Mouse (Mus musculus): Measurements from ENCODE around the gene Chchd6. TPM values are rescaled to one million over a fixed set of nuclear protein-coding genes. Genes with fewer than 3 reads are reported as not detected.

The Chchd6 gene
- polyA plus RNA-seq, 1 experiment from 2014 or later = 63.0 TPM

DNA sequence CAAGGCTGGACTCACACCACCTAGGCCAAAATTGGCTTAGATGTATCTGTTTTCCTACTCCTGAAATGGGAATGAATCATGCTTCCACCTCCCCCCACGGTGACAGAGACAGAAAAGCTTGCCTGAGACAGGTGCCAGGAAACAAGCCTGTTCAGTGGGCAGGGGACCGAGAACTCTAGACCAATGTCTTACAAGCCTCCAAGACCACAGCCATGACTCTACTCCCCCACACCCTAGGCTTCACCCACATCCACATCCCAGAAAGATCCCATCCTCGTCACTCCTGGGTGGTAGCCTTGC is 250.0 kb downstream of the Chchd6 start:
- no peak for ATAC-seq (replicated peaks; ENCODE audit: insufficient number of reproducible peaks, low FRiP score, low TSS enrichment, low read depth)

DNA sequence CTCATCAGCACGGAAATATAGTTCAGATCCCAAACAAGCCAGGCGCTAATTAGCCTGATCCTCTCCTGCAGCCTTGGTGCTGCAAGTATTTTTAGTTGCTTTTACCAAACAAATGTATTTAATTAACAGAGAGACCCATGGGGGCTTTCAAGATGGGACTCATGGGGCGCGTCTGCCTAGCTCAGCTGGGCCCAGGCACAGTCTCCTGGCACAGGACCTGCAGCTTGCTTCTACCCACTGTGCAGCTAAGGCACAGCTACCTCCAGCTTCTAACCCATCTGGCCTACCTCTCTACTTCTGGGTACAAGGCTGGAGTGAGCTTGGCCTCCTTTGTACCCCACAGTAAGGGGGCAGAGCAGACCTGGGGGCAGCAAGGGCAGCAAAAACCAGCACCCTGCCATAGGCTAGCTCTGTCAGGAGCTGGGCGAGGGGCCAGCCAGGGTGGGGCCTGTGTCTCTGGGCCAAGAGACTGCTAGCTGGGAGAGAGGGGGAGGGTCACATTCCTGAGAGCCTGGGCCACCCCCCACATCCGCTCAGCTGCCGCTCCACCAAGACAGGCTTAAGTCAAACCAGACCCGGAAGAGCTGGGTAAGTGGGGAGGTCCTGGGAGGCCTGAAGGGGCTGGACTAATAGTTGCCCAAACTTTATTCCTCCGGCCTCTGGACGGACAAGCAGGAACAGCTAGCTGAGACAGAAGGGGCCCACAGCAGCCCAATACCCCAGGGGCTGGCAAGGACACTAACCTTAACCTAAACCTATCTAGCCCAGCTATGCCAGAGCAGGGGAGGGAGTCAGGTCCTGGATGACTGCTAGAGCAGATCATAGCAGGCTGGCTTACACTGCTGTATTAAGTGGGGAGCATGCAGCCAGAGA is 250.6 kb downstream of the Chchd6 start:
- Histone ChIP-seq H3K4me2 (ENCODE audit: low read depth, low read length) (no peak overlapping the region), H3K4me3 (ENCODE audit: low read depth, low read length) (no peak overlapping the region), H3K27ac (replicated peaks; ENCODE audit: low read depth, low read length) (peak overlapping the region; percentile 43), H3K36me3 (replicated peaks; ENCODE audit: control insufficient read depth, insufficient read depth, low read depth, low read length) (peaks cover 10% of the 10 kb centered on the region), H3K9ac (replicated peaks; ENCODE audit: low read length) (peak overlapping the region; percentile 25), H3K9me3 (replicated peaks; ENCODE audit: control insufficient read depth, low read length) (no peaks in the 10 kb centered on the region), H3K27me3 (ENCODE audit: control insufficient read depth, insufficient read depth, low read length) (no peaks in the 10 kb centered on the region), H3K4me1 (ENCODE audit: control insufficient read depth, insufficient read depth, low read length) (peaks cover 11% of the 10 kb centered on the region)
- DNase-seq (ENCODE audit: low spot score) = peak; percentile 87
- 18% methylated on average over 10 of the region's 10 CpGs for WGBS
- peak; percentile 83 for ATAC-seq (replicated peaks; ENCODE audit: insufficient number of reproducible peaks, low FRiP score, low TSS enrichment, low read depth)

More for the DNA sequence above, 250.0 kb downstream of the Chchd6 start:
- peaks cover 10% of the 10 kb centered on the region for H3K36me3 ChIP-seq (replicated peaks; ENCODE audit: control insufficient read depth, insufficient read depth, low read depth, low read length)
- H3K4me2 ChIP-seq (ENCODE audit: low read depth, low read length) = no peak overlapping the region
- H3K9me3 ChIP-seq (replicated peaks; ENCODE audit: control insufficient read depth, low read length) = no peaks in the 10 kb centered on the region
- H3K4me1 ChIP-seq (ENCODE audit: control insufficient read depth, insufficient read depth, low read length) = peaks cover 11% of the 10 kb centered on the region
- 64% methylated on average over 3 of the region's 3 CpGs for WGBS
- peak overlapping the region; percentile 43 for H3K27ac ChIP-seq (replicated peaks; ENCODE audit: low read depth, low read length)
- no peaks in the 10 kb centered on the region for H3K27me3 ChIP-seq (ENCODE audit: control insufficient read depth, insufficient read depth, low read length)
- H3K9ac ChIP-seq (replicated peaks; ENCODE audit: low read length) = peak overlapping the region; percentile 25; the same call in 1 of the 2 replicates
- DNase-seq (ENCODE audit: low spot score) = no peak
- no peak overlapping the region for H3K4me3 ChIP-seq (ENCODE audit: low read depth, low read length)

DNA sequence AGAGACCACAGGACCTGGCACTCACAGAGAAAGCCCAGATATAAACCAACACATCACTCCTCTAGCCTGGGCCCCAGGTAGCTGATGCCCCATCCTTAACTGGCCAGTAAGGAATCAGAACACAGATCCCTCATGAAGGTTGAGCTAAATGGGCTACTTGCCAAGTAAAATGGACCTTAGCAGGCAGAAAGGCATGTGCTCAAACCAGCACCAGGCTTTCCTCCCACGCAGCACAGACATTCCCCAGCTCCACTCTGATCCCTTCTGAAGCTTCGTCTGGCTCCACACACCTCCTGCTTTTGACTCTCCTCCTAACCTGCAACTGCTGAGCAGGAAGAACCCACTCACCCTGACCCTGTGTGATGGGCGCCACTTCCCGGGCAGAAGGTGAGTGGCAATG is 253.5 kb downstream of the Chchd6 start:
- DNase-seq (ENCODE audit: low spot score) = no peak
- Histone ChIP-seq H3K36me3 (replicated peaks; ENCODE audit: control insufficient read depth, insufficient read depth, low read depth, low read length) (peaks cover 15% of the 10 kb centered on the region), H3K9me3 (replicated peaks; ENCODE audit: control insufficient read depth, low read length) (no peaks in the 10 kb centered on the region), H3K27ac (replicated peaks; ENCODE audit: low read depth, low read length) (no peak overlapping the region), H3K9ac (replicated peaks; ENCODE audit: low read length) (no peak overlapping the region), H3K4me3 (ENCODE audit: low read depth, low read length) (no peak overlapping the region), H3K27me3 (ENCODE audit: control insufficient read depth, insufficient read depth, low read length) (no peaks in the 10 kb centered on the region), H3K4me2 (ENCODE audit: low read depth, low read length) (no peak overlapping the region), H3K4me1 (ENCODE audit: control insufficient read depth, insufficient read depth, low read length) (peaks cover 11% of the 10 kb centered on the region)
- WGBS = 95% methylated on average over 4 of the region's 4 CpGs
- ATAC-seq (replicated peaks; ENCODE audit: insufficient number of reproducible peaks, low FRiP score, low TSS enrichment, low read depth) = no peak

DNA sequence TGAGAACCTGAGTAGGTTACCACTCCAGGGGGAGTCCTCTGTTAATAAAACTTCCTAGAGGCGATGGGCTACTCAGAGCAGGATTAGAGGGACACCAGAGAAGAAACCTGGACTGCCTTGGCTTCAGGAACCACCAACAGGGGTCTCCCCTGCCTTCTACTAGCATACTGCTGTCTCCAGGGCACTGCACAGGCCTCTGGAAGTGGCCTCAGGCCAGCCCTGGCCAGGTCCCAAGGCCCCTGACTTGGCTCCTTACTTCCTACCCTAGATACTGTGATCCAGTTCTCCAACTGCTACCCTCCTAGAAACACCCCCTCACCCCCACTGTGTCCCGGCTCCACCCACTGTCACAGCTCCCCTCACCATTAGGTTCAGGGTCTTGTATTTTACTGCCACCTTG is 256.0 kb downstream of the Chchd6 start:
- H3K4me1 ChIP-seq (ENCODE audit: control insufficient read depth, insufficient read depth, low read length) = no peaks in the 10 kb centered on the region; the same call in none of the 2 replicates
- peaks cover 17% of the 10 kb centered on the region for H3K36me3 ChIP-seq (replicated peaks; ENCODE audit: control insufficient read depth, insufficient read depth, low read depth, low read length)
- ATAC-seq (replicated peaks; ENCODE audit: insufficient number of reproducible peaks, low FRiP score, low TSS enrichment, low read depth) (no peak), DNase-seq (ENCODE audit: low spot score) (no peak)
- no peak overlapping the region for H3K4me2 ChIP-seq (ENCODE audit: low read depth, low read length)
- no peak overlapping the region for H3K9ac ChIP-seq (replicated peaks; ENCODE audit: low read length)
- H3K4me3 ChIP-seq (ENCODE audit: low read depth, low read length) = no peak overlapping the region
- H3K27ac ChIP-seq (replicated peaks; ENCODE audit: low read depth, low read length) = no peak overlapping the region
- no peaks in the 10 kb centered on the region for H3K27me3 ChIP-seq (ENCODE audit: control insufficient read depth, insufficient read depth, low read length)
- WGBS = 94% methylated on average over 2 of the region's 2 CpGs
- no peaks in the 10 kb centered on the region for H3K9me3 ChIP-seq (replicated peaks; ENCODE audit: control insufficient read depth, low read length)

DNA sequence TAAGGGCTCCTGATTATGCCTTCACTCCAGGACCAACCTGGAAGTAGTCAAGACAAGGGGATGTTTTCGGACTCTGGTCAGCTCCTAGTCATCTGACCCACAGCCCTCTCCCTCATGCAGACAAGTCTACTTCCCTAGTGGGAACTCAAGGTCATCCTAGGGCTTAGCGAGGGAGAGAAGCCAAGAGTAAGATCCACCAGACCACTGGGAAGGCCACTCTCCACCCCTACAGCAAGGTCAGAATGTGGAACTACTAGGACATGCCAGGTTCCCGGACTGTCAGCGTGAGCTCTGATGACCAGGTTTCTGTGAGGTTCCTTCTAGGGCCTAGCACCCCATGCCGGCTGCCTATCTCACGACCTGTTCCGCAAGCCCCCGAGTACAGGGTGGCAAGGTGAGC is 256.7 kb downstream of the Chchd6 start:
- H3K27me3 ChIP-seq (ENCODE audit: control insufficient read depth, insufficient read depth, low read length) = no peaks in the 10 kb centered on the region
- peaks cover 17% of the 10 kb centered on the region for H3K36me3 ChIP-seq (replicated peaks; ENCODE audit: control insufficient read depth, insufficient read depth, low read depth, low read length)

DNA sequence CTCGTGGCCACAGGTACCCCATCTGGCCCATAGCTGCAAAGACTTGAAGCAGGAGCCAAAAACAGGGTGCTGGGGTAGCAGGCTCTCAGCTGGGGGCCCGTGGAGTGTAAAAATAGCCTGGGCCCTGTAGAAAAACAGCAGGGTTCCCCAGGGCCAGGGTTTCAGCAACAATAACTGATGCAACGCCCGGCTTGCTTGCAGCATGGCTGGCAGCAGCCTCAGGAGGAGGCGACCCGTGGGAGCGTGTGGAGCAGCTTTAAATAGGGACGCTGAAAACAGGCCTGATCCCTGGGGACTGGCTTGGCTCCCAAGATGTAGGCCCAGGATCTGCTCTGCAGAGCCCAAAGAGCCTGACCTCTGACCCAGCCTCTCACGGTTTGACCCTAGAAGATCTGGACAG is 257.9 kb downstream of the Chchd6 start:
- Histone ChIP-seq H3K4me1 (ENCODE audit: control insufficient read depth, insufficient read depth, low read length) (no peaks in the 10 kb centered on the region), H3K27me3 (ENCODE audit: control insufficient read depth, insufficient read depth, low read length) (no peaks in the 10 kb centered on the region), H3K4me2 (ENCODE audit: low read depth, low read length) (no peak overlapping the region), H3K9ac (replicated peaks; ENCODE audit: low read length) (no peak overlapping the region), H3K4me3 (ENCODE audit: low read depth, low read length) (no peak overlapping the region), H3K9me3 (replicated peaks; ENCODE audit: control insufficient read depth, low read length) (no peaks in the 10 kb centered on the region), H3K27ac (replicated peaks; ENCODE audit: low read depth, low read length) (no peak overlapping the region), H3K36me3 (replicated peaks; ENCODE audit: control insufficient read depth, insufficient read depth, low read depth, low read length) (peaks cover 16% of the 10 kb centered on the region)
- ATAC-seq (replicated peaks; ENCODE audit: insufficient number of reproducible peaks, low FRiP score, low TSS enrichment, low read depth) (no peak), DNase-seq (ENCODE audit: low spot score) (no peak)
- 93% methylated on average over 9 of the region's 9 CpGs for WGBS

More for the DNA sequence above, 256.7 kb downstream of the Chchd6 start:
- H3K4me3 ChIP-seq (ENCODE audit: low read depth, low read length) = no peak overlapping the region
- H3K4me1 ChIP-seq (ENCODE audit: control insufficient read depth, insufficient read depth, low read length) = no peaks in the 10 kb centered on the region
- no peak for ATAC-seq (replicated peaks; ENCODE audit: insufficient number of reproducible peaks, low FRiP score, low TSS enrichment, low read depth)
- H3K4me2 ChIP-seq (ENCODE audit: low read depth, low read length) = no peak overlapping the region
- no peaks in the 10 kb centered on the region for H3K9me3 ChIP-seq (replicated peaks; ENCODE audit: control insufficient read depth, low read length)
- whole genome bisulfite sequencing = 96% methylated on average over 8 of the region's 8 CpGs
- H3K9ac ChIP-seq (replicated peaks; ENCODE audit: low read length) = no peak overlapping the region
- no peak for DNase-seq (ENCODE audit: low spot score)
- no peak overlapping the region for H3K27ac ChIP-seq (replicated peaks; ENCODE audit: low read depth, low read length)

DNA sequence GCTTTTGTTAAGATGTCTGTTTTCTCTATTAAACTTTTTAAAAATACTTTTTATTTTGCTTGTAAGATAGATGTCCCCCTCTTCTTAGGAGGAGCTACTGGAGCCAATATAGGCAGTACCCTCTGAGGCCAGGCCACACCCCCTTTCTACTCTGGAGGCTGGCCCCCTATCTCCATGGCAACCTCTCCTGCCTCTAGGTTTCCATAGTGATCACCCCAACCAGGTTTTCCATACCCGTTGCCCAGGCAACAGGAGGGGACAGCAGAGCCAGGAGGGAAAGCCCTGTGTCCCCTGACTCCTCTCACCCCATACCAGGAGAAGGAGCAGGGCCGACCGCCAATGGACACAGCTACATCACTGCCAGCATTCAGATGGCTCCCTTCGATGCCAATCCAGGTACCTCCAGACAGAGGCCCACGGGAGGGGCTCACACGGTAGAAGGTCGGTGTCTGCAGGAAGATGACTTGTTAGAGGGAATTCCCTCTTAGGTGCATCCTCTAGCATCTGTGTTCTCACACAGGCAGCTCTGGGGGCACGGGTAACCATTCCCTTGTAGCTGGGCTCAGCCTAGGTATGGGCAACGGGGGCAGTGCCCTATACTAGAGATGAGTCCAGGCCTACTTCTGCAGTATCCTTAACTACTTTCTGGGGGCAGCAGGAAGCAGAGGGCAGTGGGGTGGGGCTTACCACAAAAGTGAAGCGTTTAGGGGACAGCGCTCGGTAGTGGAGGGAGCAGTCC is 261.3 kb downstream of the Chchd6 start:
- H3K4me1 ChIP-seq (ENCODE audit: control insufficient read depth, insufficient read depth, low read length) = no peaks in the 10 kb centered on the region
- ATAC-seq (replicated peaks; ENCODE audit: insufficient number of reproducible peaks, low FRiP score, low TSS enrichment, low read depth) (peak; percentile 71), DNase-seq (ENCODE audit: low spot score) (peak; percentile 67)
- no peaks in the 10 kb centered on the region for H3K9me3 ChIP-seq (replicated peaks; ENCODE audit: control insufficient read depth, low read length)
- H3K36me3 ChIP-seq (replicated peaks; ENCODE audit: control insufficient read depth, insufficient read depth, low read depth, low read length) = peaks cover 22% of the 10 kb centered on the region
- H3K27ac ChIP-seq (replicated peaks; ENCODE audit: low read depth, low read length) = no peak overlapping the region
- H3K4me3 ChIP-seq (ENCODE audit: low read depth, low read length) = no peak overlapping the region
- H3K9ac ChIP-seq (replicated peaks; ENCODE audit: low read length) = no peak overlapping the region
- WGBS = 76% methylated on average over 12 of the region's 12 CpGs
- H3K27me3 ChIP-seq (ENCODE audit: control insufficient read depth, insufficient read depth, low read length) = no peaks in the 10 kb centered on the region
- no peak overlapping the region for H3K4me2 ChIP-seq (ENCODE audit: low read depth, low read length)
